ENCODE assay signal across 23 mouse cellular contexts in the genomic region with DNA sequence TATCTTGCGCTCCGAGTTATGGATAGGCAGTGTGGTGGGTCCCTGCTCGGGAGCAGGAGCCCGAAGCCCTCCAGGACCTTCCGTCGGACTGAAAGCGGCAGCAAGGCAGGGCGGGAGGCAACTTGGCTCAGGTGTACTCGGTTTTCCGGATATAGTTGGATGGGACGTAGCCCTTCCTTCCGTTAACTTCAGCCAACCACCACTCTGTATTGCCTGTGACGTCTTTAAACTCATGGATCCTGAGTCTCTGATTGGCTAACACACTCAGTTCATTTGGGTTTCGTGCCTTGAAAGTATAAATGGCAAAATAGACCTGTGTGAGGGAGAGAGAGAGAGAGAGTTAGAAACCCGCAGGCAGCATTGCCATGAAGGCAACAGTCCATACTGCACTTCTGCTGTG.
DNase-seq lines count a peak whose midpoint lies in the region; TF ChIP-seq lines count a peak whose summit lies in the region.
"Had no signal": no experiment of that assay in that cellular context is flagged by ENCODE, and none has a peak within 500 bp of the region (broad histone marks: within the 10 kb centered on the region; RNA-seq: fewer than 3 reads in every experiment).

No protein-coding gene starts in this region.

- peak; percentile 94 for DNase-seq in R1 (ENCODE audit: low read depth, low spot score)
- DNase-seq in gastrocnemius, adult 8-10 months (ENCODE audit: low spot score in 2 of 2): no peak
- no peak for DNase-seq in adrenal gland, adult 18-20 months (ENCODE audit: low spot score in 2 of 2)
- DNase-seq in cerebellum, adult 11 months: no peak
- DNase-seq: adrenal gland, postnatal 10 days; adrenal gland, postnatal 36 days; cerebellum, adult 11-12 months; cerebellum, adult 8-10 months; cerebellum, postnatal 10 days; cerebellum, postnatal 36 days; embryo, embryonic 11 days; gastrocnemius, postnatal 10 days; heart, adult 11 months; kidney, adult 11 months had no signal

- peaks cover 64% of the 10 kb centered on the region for H3K36me3 ChIP-seq in E14TG2a.4 (ENCODE audit: insufficient read depth, low read length)
- H3K36me3 ChIP-seq in ES-Bruce4 (ENCODE audit: control insufficient read depth, insufficient read depth, low read length, poor library complexity, severe bottlenecking): peaks cover 2% of the 10 kb centered on the region; the same call in 1 of the 2 replicates

- TF ChIP-seq POLR2A in ES-Bruce4 (IDR thresholded peaks at IDR 0.05; ENCODE audit: insufficient read depth, low read length): no peak

- H3K4me1 ChIP-seq in E14TG2a.4 (replicated peaks; ENCODE audit: low read depth, low read length) (peaks cover 41% of the 10 kb centered on the region), ES-Bruce4 (ENCODE audit: control insufficient read depth, insufficient read depth, low read length) (no peaks in the 10 kb centered on the region)
- H3K4me1 ChIP-seq: forebrain, embryonic 12.5 days; forebrain, embryonic 15.5 days; hindbrain, embryonic 13.5 days had no signal

- peak overlapping the region; percentile 22 for H3K9ac ChIP-seq in ES-Bruce4 (ENCODE audit: low read depth, poor library complexity, severe bottlenecking)
- H3K9ac ChIP-seq: embryonic facial prominence, embryonic 13.5 days; forebrain, embryonic 12.5 days; forebrain, embryonic 15.5 days; hindbrain, embryonic 13.5 days; intestine, embryonic 15.5 days had no signal

- TF ChIP-seq EP300 in ES-Bruce4 (IDR thresholded peaks at IDR 0.05; ENCODE audit: insufficient read depth, low read depth, low read length): no peak

- H3K27ac ChIP-seq in ES-Bruce4 (ENCODE audit: insufficient read depth, low read length): no peak overlapping the region
- H3K27ac ChIP-seq: embryonic facial prominence, embryonic 10.5 days; embryonic facial prominence, embryonic 13.5 days; forebrain, embryonic 12.5 days; forebrain, embryonic 15.5 days; hindbrain, embryonic 13.5 days; intestine, embryonic 15.5 days had no signal

- H3K27me3 ChIP-seq in E14TG2a.4 (ENCODE audit: insufficient read depth, low read length): no peaks in the 10 kb centered on the region
- H3K27me3 ChIP-seq in ES-Bruce4 (ENCODE audit: control insufficient read depth, insufficient read depth, low read length, poor library complexity, severe bottlenecking): no peaks in the 10 kb centered on the region
- H3K27me3 ChIP-seq: embryonic facial prominence, embryonic 13.5 days; forebrain, embryonic 12.5 days; forebrain, embryonic 15.5 days; hindbrain, embryonic 13.5 days; intestine, embryonic 15.5 days had no signal

- peak overlapping the region; percentile 84 for H3K4me3 ChIP-seq in E14TG2a.4 (replicated peaks; ENCODE audit: low read length)
- H3K4me3 ChIP-seq in ES-Bruce4 (ENCODE audit: low read depth, low read length): peak overlapping the region; percentile 85
- H3K4me3 ChIP-seq: embryonic facial prominence, embryonic 10.5 days; embryonic facial prominence, embryonic 13.5 days; erythroblast, embryonic 14.5 days; forebrain, embryonic 12.5 days; forebrain, embryonic 15.5 days; hindbrain, embryonic 13.5 days; intestine, embryonic 15.5 days had no signal

- no peak for TF ChIP-seq CTCF in E14TG2a.4 (conservative IDR thresholded peaks at IDR 0.05; ENCODE audit: low read length)
- TF ChIP-seq CTCF in ES-Bruce4 (IDR thresholded peaks at IDR 0.05; ENCODE audit: low read depth, low read length): no peak

- H3K9me3 ChIP-seq in E14TG2a.4 (ENCODE audit: low read length) (no peaks in the 10 kb centered on the region), ES-Bruce4 (replicated peaks; ENCODE audit: control insufficient read depth, insufficient read depth, low read length, poor library complexity, severe bottlenecking) (no peaks in the 10 kb centered on the region)
- H3K9me3 ChIP-seq: embryonic facial prominence, embryonic 10.5 days; embryonic facial prominence, embryonic 13.5 days; forebrain, embryonic 12.5 days; forebrain, embryonic 15.5 days; hindbrain, embryonic 13.5 days; intestine, embryonic 15.5 days had no signal
